ENCODE assay signal across 21 mouse cellular contexts in genomic region chr9:68769638-68770037, GRCm38 (mm10).
"Had no signal": no experiment of that assay in that cellular context is flagged by ENCODE, and none has a peak within 500 bp of the region (broad histone marks: within the 10 kb centered on the region; RNA-seq: fewer than 3 reads in every experiment).

No protein-coding gene starts in this region.

- H3K4me1 ChIP-seq: limb, embryonic 15.5 days had no signal

- H3K9me3 ChIP-seq: intestine, embryonic 15.5 days; limb, embryonic 12.5 days; limb, embryonic 15.5 days; midbrain, embryonic 12.5 days; neural tube, embryonic 13.5 days had no signal

- ATAC-seq: intestine, embryonic 15.5 days; liver, postnatal 0 days; midbrain, embryonic 16.5 days had no signal

- DNase-seq: kidney, adult 2 months; kidney, postnatal 10 days; kidney, postnatal 36 days; left cerebral cortex, postnatal 4 days; liver, postnatal 0 days; lung, postnatal 14 days; lung, postnatal 4 days; retina, postnatal 1 day; right cerebral cortex, postnatal 25 days; spleen, adult 18-20 months; thymus, adult 2 months; thymus, postnatal 14 days had no signal

- H3K36me3 ChIP-seq: intestine, embryonic 15.5 days; limb, embryonic 12.5 days; limb, embryonic 15.5 days; midbrain, embryonic 12.5 days; neural tube, embryonic 13.5 days had no signal

- H3K4me2 ChIP-seq: intestine, embryonic 15.5 days; limb, embryonic 12.5 days; limb, embryonic 15.5 days; liver, embryonic 11.5 days; midbrain, embryonic 12.5 days; neural tube, embryonic 13.5 days had no signal

- H3K27ac ChIP-seq: intestine, embryonic 15.5 days; limb, embryonic 12.5 days; limb, embryonic 15.5 days; liver, embryonic 14.5 days; midbrain, embryonic 12.5 days; neural tube, embryonic 13.5 days had no signal

- H3K4me3 ChIP-seq: intestine, embryonic 15.5 days; limb, embryonic 12.5 days; limb, embryonic 15.5 days; midbrain, embryonic 12.5 days; myocyte; neural tube, embryonic 13.5 days had no signal

- H3K27me3 ChIP-seq: intestine, embryonic 15.5 days; limb, embryonic 12.5 days; limb, embryonic 15.5 days; midbrain, embryonic 12.5 days; neural tube, embryonic 13.5 days had no signal

- H3K9ac ChIP-seq: intestine, embryonic 15.5 days; limb, embryonic 12.5 days; limb, embryonic 15.5 days; liver, embryonic 14.5 days; liver, postnatal 0 days; midbrain, embryonic 12.5 days; neural tube, embryonic 13.5 days had no signal
